Mouse (Mus musculus) neural tube, embryonic 12.5 days (tissue): ENCODE measurements around the gene Egr4. TPM values are rescaled to one million over a fixed set of nuclear protein-coding genes. Genes with fewer than 3 reads are reported as not detected.

Experiments used
- ATAC-seq: fragments of 200-750 bp; cut with Nextera tagmentation; 2 replicates; pipeline ENCODE4 v1.8.0; 2017; ENCODE audit warnings: low read depth, mild to moderate bottlenecking, moderate TSS enrichment, moderate library complexity; ENCODE audit not compliant: low FRiP score
- H3K27ac ChIP-seq: fragments of 300-500 bp; sonication (generic); 2 replicates; pipeline ENCODE4 v1.5.1; 2016
- H3K27me3 ChIP-seq: fragments of 300-500 bp; sonication (generic); replicated peaks from 2 replicates; pipeline ENCODE4 v1.6.1; 2016; ENCODE audit warnings: mild to moderate bottlenecking
- H3K36me3 ChIP-seq: fragments of 300-500 bp; sonication (generic); 2 replicates; pipeline ENCODE4 v1.6.1; 2016; ENCODE audit warnings: mild to moderate bottlenecking
- H3K4me1 ChIP-seq: fragments of 300-500 bp; sonication (generic); 2 replicates; pipeline ENCODE4 v1.6.1; 2016
- H3K4me2 ChIP-seq: fragments of 300-500 bp; sonication (generic); replicated peaks from 2 replicates; pipeline ENCODE4 v1.6.1; 2016; ENCODE audit warnings: mild to moderate bottlenecking
- H3K4me3 ChIP-seq: fragments of 300-500 bp; sonication (generic); 2 replicates; pipeline ENCODE4 v1.5.1; 2016
- H3K9ac ChIP-seq: fragments of 300-500 bp; sonication (generic); 2 replicates; pipeline ENCODE4 v1.6.1; 2016; ENCODE audit warnings: mild to moderate bottlenecking
- H3K9me3 ChIP-seq: fragments of 300-500 bp; sonication (generic); 2 replicates; pipeline ENCODE4 v1.6.1; 2016; ENCODE audit warnings: mild to moderate bottlenecking
- polyA plus RNA-seq: library from polyadenylated mRNA; unstranded; fragments of >200 nt; fragmentation: Nextera tagmentation; extraction: Ambion mirVana; gene quantifications from 2 replicates; pipeline ENCODE4 v1.2.1, GENCODE M21; 2016

The Egr4 gene
- polyA plus RNA-seq, 1 experiment from 2014 or later, result not detected

DNA sequence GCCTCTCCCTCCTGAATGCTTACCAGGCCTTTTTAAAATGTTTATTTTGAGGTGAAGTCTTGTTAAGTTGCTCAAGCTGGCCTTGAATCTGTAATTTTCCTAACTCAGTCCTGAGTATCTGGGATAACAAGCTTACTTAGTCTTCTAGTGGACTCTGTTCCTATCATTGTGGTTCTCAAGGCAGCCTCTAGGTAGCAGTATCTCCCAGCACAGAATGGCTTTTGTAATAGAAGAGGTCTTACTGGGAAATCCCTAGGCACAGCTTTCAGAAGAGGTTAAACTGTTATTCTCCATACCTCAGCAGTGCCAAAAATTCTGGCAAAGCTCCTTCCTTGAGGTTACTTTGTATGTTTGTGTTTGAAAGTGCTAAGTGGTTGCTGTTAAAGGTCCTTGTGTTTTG lies 48.0 kb downstream of the Egr4 start:
- Histone ChIP-seq H3K4me1 (no peaks in the 10 kb centered on the region), H3K9me3 (no peaks in the 10 kb centered on the region), H3K36me3 (peaks cover 94% of the 10 kb centered on the region), H3K4me2 (no peak overlapping the region), H3K27me3 (no peaks in the 10 kb centered on the region), H3K9ac (no peak overlapping the region), H3K4me3 (no peak overlapping the region), H3K27ac (no peak overlapping the region)
- ATAC-seq, result no peak

Other genes starting within 250 kb of the Egr4 start
- 9.1 and 11.7 TPM in 2 replicates for gene Sfxn5, start 180.2 kb downstream of the Egr4 start, polyA plus RNA-seq
- gene Rab11fip5, start 139.0 kb downstream of the Egr4 start, polyA plus RNA-seq, result 9.0 and 9.4 TPM in 2 replicates
- not detected in 2 replicates for gene Noto, start 89.7 kb downstream of the Egr4 start, polyA plus RNA-seq
- gene Smyd5, start 81.6 kb downstream of the Egr4 start, polyA plus RNA-seq, result 51.4 and 54.2 TPM in 2 replicates
- 585 and 590 TPM in 2 replicates for gene Cct7, start 62.1 kb downstream of the Egr4 start, polyA plus RNA-seq
- 29.0 and 31.9 TPM in 2 replicates for gene Pradc1, start 61.6 kb downstream of the Egr4 start, polyA plus RNA-seq
- 2.6 and 2.7 TPM in 2 replicates for gene Fbxo41, start 10.6 kb downstream of the Egr4 start, polyA plus RNA-seq
- 5.9 and 6.7 TPM in 2 replicates for gene Alms1, start 73.9 kb upstream of the Egr4 start, polyA plus RNA-seq
- gene Nat8f7, start 199.6 kb upstream of the Egr4 start, polyA plus RNA-seq, result not detected in 2 replicates